Mouse (Mus musculus) macrophage (primary cell): ENCODE measurements around the gene Vmn1r131. TPM values are rescaled to one million over a fixed set of nuclear protein-coding genes. Genes with fewer than 3 reads are reported as not detected.
"Not testable (repeated sequence)": the region's sequence is repeated elsewhere in the genome, so short reads cannot be mapped to it uniquely, and the experiment has no call there.

ENCODE experiments used
- H3K27ac ChIP-seq: fragments of 350-480 bp; formaldehyde crosslinking; 2 replicates; pipeline ENCODE4 v1.9.0; 2021
- H3K36me3 ChIP-seq: fragments of 350-480 bp; formaldehyde crosslinking; 2 replicates; pipeline ENCODE4 v1.9.0; 2021; ENCODE audit errors: inconsistent target
- H3K4me3 ChIP-seq: fragments of 350-480 bp; formaldehyde crosslinking; 2 replicates; pipeline ENCODE4 v1.9.0; 2021; ENCODE audit errors: inconsistent target
- H3K79me2 ChIP-seq: fragments of 350-480 bp; formaldehyde crosslinking; 2 replicates; pipeline ENCODE4 v1.9.0; 2021; ENCODE audit errors: inconsistent target
- WGBS: methylation state at CpG from one replicate; pipeline ENCODE4 v1.1.7; 2026; ENCODE audit warnings: inconsistent platforms; ENCODE audit not compliant: missing documents; 5-methylcytosine and 5-hydroxymethylcytosine counted together
- polyA plus RNA-seq: library from polyadenylated mRNA; stranded (reverse); fragments of 250-400 nt; gene quantifications from 3 replicates; pipeline ENCODE4 v1.2.4, GENCODE M21; 2018; ENCODE audit warnings: inconsistent platforms
- total RNA-seq, 78 experiments: library from RNA; depleted of rRNA; stranded (reverse); fragments of 250-400 nt; gene quantifications; 1 replicate in 9 of 78; 2 replicates in 24 of 78; 3 replicates in 43 of 78; 4 replicates in 2 of 78; pipeline ENCODE4 v1.2.4; 2018; ENCODE audit warnings: inconsistent platforms in 56 of 78

Vmn1r131 gene
- not detected for total RNA-seq (2018; cell fraction: chromatin; rRNA removed)
- not detected for total RNA-seq (2018; cell fraction: cytosol; rRNA removed)
- total RNA-seq (2018; cell fraction: nucleus; rRNA removed), result not detected
- not detected in 3 replicates for polyA plus RNA-seq

DNA sequence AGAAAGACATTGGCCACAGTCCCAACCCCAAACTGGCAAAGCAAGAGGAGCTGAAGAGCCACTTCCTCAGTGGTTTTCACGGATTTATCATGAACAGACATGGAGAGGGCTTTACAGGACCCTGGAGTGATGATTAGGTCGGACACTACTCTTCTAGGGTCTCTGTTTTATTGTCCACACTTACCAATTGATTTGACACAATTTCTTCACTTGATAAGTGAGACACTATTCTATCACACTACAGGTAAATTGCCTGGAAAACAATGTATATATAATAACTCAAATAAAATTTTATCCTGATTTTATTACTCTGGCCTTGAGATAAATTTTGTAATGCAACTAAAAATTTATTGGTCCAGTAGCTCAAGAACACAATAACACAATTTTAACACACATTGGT is at the start of gene Vmn1r131:
Vmn1r131 (minus strand) TSS at position 101 of the 400 bp plus-strand sequence.
- not testable (repeated sequence) for H3K4me3 ChIP-seq, H3K79me2 ChIP-seq, H3K36me3 ChIP-seq, H3K27ac ChIP-seq
- no CpG with 5 or more reads among the region's 2 CpGs for WGBS

DNA sequence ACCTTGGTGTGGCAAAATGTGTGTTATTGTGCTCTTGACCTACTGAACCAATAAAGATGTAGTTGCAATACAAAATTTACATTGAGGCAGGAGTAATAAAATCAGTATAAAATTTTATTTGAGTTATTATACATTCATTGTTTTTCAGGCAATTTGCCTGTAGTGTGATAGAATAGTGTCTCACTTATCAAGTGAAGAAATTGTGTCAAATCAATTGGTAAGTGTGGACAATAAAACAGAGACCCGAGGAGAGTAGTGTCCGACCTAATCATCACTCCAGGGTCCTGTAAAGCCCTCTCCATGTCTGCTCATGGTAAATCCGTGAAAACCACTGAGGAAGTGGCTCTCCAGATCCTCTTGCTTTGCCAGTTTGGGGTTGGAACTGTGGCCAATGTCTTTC is 34.4 kb downstream of the Vmn1r131 start, which contains the start of gene Vmn1r130:
Vmn1r130 (plus strand) TSS at position 301 of the 400 bp plus-strand sequence.
- not testable (repeated sequence) for H3K27ac ChIP-seq, H3K4me3 ChIP-seq, H3K79me2 ChIP-seq, H3K36me3 ChIP-seq
- no CpG with 5 or more reads among the region's 3 CpGs for WGBS

Other genes starting within 250 kb of the Vmn1r131 start
- gene Vmn1r126, start 244.6 kb downstream of the Vmn1r131 start, polyA plus RNA-seq, result not detected in 3 replicates
- gene Vmn1r127, start 226.2 kb downstream of the Vmn1r131 start, polyA plus RNA-seq, result not detected in 3 replicates
- gene Vmn1r128, start 196.7 kb downstream of the Vmn1r131 start, polyA plus RNA-seq, result not detected in 3 replicates
- gene Vmn1r129, start 184.8 kb downstream of the Vmn1r131 start, polyA plus RNA-seq, result not detected in 3 replicates
- gene Gm6882, start 113.3 kb downstream of the Vmn1r131 start, polyA plus RNA-seq, result not detected in 3 replicates
- not detected in 3 replicates for gene Vmn1r130, start 34.3 kb downstream of the Vmn1r131 start, polyA plus RNA-seq
- not detected in 3 replicates for gene Vmn1r132, start 68.0 kb upstream of the Vmn1r131 start, polyA plus RNA-seq
- not detected in 3 replicates for gene Gm4175, start 215.4 kb upstream of the Vmn1r131 start, polyA plus RNA-seq